Mouse (Mus musculus): Measurements from ENCODE around the gene Tia1.

GRCm38 (mm10) chr6:86433696-86434095 lies 29.7 kb downstream of the Tia1 start:
- no peak for TF ChIP-seq CTCF (IDR thresholded peaks at IDR 0.05; ENCODE audit: borderline replicate concordance, insufficient read depth, low read depth, low read length)
- no peak for TF ChIP-seq POLR2A (IDR thresholded peaks at IDR 0.05; ENCODE audit: borderline replicate concordance, insufficient read depth, low read length)

Data from cerebellum, adult 2 months (tissue).